Mouse (Mus musculus) erythroblast, adult 5-6 weeks (primary cell): ENCODE data around the gene Uhmk1. TPM values are rescaled to one million over a fixed set of nuclear protein-coding genes. Genes with fewer than 3 reads are reported as not detected.
"Not testable (repeated sequence)": the region's sequence is repeated elsewhere in the genome, so short reads cannot be mapped to it uniquely, and the experiment has no call there.

Experiments
- ATAC-seq: replicated peaks from 2 replicates; pipeline ENCODE4 v1.8.0; 2016; ENCODE audit warnings: moderate number of reproducible peaks, mild to moderate bottlenecking, moderate TSS enrichment, inconsistent platforms; ENCODE audit not compliant: poor library complexity, low FRiP score, severe bottlenecking
- total RNA-seq, 2 experiments: library from RNA; stranded (forward) in 1 of 2; stranded (reverse) in 1 of 2; fragments of 150-400 nt in 1 of 2; fragments of 200-764, 138-1000 nt in 1 of 2; gene quantifications; 2 replicates each; pipeline versions ENCODE4 v1.2.3 to v1.2.4; 2015 to 2017; ENCODE audit warnings: low replicate concordance in 2 of 2

Gene Uhmk1
- 18.8 and 22.4 TPM in 2 replicates for total RNA-seq (2015; ENCODE audit: low replicate concordance)
- total RNA-seq (2017; ENCODE audit: low replicate concordance), result 26.6 and 34.4 TPM in 2 replicates

DNA sequence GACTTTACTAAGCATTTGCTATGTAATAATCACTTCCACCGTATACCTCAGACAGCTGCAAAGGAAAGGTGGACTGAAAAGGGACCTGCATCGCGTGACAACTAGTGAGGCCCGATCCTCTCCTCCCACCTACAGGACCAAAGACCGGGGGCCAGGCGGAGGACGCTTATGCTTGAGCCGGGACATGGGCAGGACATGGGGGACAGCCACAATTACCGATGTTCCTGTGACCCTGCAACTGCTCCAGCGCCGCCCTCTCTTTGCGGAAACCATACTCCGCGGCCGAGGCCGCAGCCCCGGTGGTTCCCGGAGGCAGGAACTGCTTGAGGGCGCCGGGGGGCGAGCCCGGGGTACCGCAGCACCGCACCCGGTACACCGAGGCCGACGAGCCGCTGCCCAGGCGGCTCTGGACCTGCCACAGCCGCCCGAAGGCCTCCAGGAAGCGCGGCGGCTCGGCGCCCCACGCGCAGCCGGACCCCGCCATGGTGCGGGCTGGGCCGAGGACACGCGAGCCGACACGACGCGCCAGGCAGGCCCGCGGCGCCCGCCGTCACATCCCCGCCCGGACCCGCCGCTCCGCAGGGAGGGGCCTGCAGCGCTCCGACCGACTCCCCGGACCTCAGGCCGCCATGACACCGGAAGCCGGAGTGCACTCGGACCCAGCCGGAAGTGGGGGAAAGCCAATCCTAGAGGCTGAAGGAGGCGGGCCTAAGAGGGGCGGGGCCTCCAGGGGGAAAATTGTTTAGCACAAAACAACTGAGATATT, at the start of gene Uhmk1:
Gene Uhmk1 (minus strand): TSS at position 641 of the 766 bp plus-strand sequence.
- peak; percentile 99 for ATAC-seq

DNA sequence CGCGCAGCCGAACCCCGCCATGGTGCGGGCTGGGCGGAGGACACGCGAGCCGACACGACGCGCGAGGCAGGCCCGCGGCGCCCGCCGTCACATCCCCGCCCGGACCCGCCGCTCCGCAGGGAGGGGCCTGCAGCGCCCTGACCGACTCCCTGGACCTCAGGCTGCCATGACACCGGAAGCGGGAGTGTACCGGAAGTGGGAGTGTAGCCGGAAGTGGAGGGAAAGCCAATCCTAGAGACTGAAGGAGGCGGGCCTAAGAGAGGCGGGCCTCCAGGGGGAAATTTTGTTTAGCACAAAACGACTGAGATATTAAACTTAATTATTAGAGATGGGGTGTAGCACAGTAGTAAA, 40.3 kb upstream of the Uhmk1 start:
- ATAC-seq, result peak; percentile 80

DNA sequence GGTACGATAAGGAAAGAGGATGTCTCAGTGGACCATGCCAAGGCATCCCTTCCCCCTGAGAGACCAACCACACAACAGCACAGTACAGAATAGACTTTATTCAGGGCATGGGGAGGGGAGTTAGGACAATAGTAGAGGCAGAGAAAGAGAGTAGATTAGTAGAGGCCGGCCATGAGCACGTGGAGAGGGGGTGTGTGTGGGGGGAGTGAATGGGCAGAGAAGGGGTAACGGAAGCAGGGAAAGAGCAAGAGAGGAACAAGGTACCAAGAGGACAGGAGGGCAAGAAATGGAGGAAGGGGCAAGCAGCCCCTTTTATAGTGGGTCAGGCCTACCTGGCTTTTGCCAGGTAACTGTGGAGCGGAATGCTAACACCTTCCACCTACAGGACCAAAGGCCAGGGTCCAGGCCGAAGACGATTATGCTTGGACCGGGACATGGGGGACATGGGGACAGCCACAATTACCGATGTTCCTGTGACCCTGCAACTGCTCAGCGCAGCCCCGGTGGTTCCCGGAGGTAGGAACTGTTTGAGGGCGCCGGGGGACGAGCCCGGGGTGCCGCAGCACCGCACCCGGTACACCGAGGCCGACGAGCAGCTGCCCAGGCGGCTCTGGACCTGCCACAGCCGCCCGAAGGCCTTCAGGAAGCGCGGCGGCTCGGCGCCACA, 39.8 kb upstream of the Uhmk1 start:
- no peak for ATAC-seq

DNA sequence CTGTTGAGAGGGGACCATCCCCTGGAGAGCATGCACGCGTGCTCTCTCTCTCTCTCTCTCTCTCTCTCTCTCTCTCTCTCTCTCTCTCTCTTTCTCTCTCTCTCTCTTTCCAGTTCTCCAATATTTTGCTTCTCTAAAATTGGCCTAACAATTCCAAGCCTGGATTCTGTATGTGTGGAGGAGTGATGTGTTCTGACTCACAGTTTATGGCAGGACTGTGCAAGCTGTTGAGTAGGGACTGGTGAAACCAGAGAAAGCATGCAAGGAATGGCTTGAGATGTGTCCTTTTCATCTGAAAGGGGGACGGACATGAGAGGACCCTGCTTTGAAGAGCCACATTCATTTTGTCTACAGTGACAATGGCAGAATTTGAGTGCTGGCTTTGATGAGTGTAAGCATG, 29.8 kb upstream of the Uhmk1 start:
- no peak for ATAC-seq

DNA sequence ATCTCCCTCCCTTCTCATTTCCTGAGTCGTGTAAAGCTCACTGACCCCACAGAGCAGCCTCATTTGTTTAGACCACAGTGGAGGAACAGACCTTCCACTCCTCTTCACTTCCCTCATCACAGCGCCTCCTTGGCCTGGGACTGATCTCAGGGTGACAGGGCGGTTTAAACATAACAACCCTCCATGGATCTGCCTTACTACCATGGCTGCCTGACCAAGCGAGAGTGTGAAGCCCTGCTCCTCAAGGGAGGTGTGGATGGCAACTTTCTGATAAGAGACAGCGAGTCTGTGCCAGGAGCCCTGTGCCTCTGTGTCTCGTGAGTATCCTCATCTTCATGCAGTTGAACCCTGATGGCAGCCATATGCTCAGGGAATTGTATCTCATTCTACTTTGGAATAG, 17.5 kb upstream of the Uhmk1 start, which contains the start of gene Sh2d1b2:
Gene Sh2d1b2 (plus strand): TSS at position 62 of the 400 bp plus-strand sequence.
- ATAC-seq, result not testable (repeated sequence)

DNA sequence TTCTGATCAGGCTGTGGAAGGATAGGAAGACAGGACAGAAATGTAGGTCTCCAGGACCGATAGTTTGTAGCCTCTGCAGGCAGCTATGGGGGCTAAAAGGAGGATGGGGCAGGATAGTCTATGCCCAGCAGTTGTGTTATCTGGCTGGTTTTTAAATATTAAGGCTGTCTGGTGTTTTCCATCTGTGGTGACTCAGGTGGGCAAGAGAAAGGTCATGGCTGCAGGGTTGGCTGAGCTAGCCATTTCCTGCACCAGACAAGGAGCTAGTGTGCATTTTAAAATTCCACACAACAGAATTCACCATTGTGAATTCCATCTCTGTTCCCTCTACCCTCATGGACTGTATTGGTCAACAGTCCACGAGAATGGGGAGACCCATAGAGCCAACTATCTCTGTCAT, 8.1 kb upstream of the Uhmk1 start:
- no peak for ATAC-seq

DNA sequence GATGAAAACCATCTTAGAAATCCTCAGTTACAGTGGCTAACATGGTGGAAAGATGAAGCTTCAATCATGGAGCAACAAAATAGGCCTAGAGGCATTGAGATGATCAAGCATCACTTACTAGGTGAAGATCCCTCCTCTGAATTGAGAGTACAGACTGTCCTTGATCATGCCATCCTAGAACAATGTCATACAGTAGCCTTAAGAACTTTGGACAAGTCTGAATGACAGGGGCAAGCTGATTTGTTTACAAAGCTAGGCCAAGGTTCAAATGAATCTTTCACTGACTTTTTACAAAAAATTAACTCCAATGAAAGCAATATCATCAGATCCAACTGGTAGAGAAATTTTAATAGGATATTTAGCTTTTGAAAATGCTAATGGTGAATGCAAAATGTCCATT, 5.2 kb upstream of the Uhmk1 start:
- ATAC-seq, result no peak

DNA sequence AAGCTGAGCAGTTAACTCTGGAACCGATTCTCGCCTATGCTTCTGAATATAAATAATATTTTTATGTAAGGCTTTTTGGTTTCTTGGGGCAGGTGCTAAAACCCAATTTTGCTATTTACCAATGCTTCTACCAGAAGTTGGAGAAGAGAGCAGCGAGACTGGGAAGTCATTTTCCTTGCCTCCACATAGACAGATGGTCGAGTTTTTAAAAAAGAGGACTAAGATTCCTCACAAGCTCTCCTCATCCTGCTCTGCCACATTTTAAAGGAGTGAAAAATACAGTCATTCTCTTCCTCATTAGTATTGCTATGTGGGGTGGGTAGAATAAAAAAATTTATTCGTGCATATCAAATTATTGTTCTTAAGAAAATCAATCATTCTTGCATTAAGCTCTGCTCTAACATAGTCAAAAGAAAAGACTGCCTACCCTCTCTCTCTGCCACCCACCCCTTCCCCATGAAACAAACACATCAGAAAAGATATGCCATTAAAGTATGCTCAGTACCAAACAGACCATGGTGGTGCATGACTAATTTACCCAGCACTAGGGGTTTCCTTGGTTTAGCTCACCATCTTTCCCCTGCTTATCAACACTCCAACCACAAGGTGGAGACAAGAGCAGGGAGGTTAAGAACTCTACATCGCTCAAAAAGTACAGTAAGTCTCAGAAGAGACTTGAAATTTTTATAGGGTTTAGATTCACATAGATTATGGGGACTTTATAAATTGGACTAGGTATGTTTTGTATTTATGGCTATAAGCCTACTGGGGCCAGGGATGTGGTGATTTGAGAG, 3.1 kb upstream of the Uhmk1 start:
- no peak for ATAC-seq

DNA sequence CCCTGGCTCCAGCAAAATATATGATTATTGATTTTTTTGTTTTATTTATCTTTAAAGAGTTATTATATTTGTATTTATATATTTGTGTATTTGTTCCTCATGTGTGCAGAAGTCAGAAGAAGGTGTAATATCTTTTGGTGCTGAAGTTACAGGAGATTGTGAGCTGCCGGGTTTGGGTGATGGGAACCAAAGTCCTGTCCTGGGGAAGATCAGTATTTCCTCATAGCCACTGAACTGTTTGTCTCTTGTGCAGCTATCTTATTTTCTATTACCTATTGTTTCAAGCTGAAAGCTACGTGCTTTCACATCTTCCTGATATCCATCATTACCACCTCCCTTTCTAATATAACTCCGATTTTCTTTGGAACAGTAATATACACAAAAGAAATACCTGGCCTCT, 393 bp upstream of the Uhmk1 start:
- ATAC-seq, result no peak

DNA sequence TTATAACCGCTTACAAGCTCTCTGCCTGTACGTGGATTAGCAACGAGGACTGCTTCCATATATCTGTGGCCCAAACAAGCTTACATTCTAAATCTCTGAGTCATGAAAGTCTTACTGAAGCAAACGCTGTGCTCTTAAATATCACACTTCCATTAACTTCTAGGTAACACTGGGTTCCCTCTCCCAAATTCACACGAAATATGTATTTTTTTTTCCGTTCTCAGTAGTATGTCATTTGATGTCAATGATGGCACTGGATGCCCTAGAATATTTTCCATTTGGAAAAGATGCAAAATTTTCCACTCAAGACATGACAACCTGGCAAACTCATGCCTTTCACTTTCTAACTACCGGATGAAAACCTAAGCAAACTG, 827 bp downstream of the Uhmk1 start:
- no peak; the same call in 1 of the 2 replicates for ATAC-seq

DNA sequence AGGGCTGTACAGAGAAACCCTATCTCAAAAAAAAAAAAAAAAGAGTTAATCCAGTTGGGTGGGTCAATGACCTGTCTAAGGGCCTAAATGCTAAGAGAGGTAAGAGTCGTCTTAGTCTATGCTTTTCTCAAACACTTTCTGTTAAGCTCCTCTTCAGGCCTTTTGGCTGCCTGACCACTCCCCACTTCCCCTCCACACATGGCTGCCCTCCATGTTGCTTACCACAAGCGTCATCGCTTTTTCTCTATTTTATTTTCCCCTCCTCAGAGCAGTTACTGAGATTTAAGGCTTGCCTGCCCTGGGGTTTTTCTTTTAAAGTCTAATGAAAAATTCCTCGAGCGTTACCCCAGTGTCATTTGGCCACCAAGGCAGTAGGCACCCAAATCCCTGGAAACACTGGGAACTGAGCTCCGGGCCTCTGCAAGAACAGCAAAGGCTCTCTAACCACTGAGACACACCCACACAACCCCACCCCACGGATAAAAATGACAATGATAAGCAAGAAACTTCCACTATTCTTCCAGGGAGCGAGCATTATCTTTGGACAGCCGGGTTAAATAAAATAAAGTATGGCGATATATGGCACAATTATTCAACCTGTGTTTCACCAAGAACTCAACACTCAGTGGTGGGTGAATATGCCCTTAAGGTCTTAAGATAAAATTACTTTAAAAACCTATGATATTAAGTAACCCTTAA, 1.9 kb downstream of the Uhmk1 start:
- ATAC-seq, result no peak

DNA sequence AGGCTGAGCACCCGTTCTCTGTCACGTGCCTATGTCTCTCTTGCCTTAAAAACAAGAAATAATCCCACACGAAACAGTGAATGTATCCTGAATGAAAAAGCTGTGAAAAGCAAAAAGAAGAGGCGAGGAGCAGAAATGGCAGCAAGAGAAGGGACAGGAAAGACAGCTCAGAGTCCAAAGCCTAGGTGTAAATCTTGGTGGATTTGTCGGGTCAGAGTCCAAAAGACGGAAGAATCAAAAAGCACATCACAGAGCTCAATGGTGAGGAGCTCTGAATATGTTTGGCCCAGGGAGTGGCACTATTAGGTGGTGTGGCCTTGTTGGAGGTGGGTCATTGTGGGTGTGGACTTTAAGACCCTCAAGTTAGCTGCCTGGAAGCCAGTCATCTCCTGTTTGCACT, 8.8 kb downstream of the Uhmk1 start:
- no peak for ATAC-seq

DNA sequence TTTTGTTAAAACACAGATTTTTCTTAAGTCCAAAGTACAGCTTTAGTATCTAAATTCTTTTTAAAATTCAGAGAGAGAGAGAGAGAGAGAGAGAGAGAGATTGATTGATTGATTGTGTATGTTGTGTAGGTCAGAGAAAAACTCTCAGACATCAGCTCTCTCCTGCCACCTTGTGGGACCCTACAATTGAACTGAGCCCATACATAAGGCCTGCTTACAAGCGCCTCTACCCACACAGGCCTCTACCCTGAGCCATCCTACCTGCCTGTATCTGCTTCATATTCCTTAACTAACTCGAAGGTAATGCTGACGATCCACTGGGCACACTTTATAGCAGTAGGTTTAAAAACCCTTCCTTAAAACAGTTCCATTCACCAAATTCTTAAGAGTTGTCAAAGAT, 14.8 kb downstream of the Uhmk1 start:
- ATAC-seq, result no peak

DNA sequence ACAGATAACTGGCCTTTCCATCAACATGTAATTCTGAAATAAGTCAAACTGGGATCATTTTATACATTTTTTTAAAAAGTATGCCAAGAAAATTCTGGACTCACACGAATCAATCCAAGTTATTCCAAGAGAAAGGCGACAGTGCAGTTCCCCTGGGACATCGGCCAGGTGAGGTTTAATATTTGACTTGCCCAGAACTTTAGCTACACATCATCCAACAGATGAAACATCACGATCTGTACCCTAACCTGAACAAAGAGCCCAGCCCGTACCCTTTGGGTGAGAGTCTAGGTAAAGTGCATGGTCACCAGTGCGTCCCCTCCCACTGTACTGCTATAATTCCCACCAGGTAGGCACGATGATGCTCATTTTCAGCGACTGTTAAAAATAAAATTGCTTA, 19.0 kb downstream of the Uhmk1 start:
- no peak for ATAC-seq

DNA sequence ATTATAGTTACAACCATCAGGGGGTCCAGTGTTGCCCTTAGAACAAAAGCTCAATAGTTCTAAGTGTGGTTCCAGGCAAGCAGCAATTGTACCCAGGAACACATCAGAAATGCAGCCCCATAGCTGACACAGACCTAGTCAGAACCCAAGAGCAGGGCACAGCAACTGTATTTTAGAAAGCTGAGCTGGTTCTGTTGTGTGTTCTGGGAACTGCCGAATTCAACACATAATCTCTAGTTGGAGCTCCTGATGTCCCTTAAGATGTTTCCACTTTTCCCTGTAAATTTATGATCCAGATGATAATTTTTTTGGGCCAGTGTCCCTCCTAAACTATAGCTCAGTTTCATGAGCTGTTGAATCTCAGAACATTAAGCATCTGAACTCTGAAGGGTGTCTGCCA, 23.3 kb downstream of the Uhmk1 start:
- no peak for ATAC-seq

DNA sequence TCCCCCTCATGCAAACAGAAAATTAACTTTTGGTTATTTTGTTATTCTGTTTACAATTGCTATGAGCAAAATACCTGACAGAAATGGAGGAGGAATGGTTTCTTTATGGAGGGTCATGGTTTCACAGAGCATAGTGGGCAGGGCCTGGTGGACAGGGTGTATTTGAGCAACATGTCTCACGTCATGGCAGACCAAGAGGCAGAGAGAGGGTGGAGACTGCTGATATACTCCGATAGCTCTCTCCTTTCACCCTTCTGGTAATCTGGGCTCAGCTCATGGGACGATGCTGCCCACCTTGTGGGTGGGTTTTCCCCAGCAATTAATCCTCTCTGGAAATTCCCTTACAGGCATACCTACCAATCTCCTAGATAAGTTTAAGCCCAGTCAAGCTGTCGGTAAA, 25.0 kb downstream of the Uhmk1 start:
- no peak for ATAC-seq

DNA sequence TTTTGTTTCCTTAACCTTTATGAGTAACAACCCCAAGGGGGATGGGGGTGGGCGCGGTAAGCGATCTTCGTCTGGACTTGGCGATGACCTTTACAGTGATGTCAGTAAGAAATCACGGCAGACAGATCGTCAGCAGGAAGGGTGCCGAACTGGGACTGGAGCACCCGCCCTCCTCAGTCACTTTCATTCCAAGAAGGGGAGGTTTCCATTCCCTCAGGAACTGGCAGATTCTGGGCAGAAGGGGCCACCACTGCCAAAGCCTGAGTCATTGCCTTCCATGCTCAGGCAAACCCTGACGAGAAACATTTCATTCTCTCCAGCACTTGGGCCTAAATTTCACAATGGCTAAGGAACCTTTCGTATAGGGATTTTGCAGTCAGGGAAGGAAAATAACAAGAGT, 26.6 kb downstream of the Uhmk1 start:
- ATAC-seq, result no peak

DNA sequence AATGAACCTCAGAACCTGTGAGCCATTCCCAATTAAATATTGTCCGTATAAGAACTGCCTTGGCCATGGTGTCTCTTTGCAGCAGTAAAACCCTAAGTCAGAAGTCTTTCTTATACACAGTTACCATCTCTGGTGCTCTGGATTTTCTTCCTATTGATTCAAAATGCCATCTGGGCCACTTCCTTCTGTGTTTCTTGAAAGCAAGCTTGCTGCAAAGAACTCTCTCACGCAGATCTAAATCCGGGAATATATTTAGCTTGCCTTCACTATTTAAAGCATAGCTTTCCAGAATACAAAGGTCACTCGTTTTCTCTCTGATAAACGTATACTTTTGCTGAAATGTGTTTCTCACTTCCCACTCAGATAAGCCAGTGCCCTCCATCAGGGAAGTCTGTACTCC, 28.7 kb downstream of the Uhmk1 start:
- no peak for ATAC-seq

DNA sequence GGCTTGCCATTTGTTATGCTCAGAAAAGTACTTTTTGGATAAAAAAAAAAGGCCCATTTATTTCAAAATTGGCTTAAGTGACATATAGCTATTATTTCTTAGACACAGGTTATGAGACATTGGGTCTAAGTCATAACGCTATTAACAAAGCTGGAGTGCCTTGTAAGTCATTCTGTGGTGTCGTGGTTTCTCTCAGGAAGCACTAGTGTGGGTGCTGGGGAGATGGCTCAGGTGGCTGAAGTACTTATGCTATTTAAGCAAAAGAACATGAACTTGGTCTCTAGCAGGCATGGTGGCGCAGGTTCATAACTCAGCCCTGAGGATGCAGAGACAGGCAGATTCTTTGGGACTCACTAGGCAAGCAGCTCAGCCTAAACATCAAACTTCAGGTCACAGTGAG, 30.1 kb downstream of the Uhmk1 start:
- ATAC-seq, result no peak

DNA sequence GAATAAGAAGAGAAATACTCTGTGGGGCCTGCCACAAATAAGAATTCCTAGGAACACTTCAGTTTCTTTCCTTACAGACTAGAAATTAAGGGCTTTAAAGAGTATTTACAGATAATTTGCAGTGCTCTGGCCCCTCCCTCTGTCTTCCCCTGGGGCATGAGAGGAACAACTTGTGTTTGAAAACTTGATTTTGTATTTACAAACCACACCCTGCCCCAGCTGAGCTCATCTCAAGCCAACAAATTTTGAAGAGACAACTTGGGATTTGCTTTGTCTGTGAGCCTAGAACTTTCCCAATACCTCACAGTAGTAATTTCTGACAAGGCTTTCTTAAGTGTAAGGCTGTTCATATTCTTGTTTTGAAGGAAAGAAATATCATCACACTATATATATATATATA, 32.5 kb downstream of the Uhmk1 start:
- ATAC-seq, result no peak
